Mouse (Mus musculus) kidney, adult 2 months (tissue): ENCODE results near the gene Ets2. TPM values are rescaled to one million over a fixed set of nuclear protein-coding genes. Genes with fewer than 3 reads are reported as not detected.

ENCODE experiments used
- DNase-seq: peaks from one replicate; pipeline ENCODE4 v3.0.0; 2021
- H3K27ac ChIP-seq: fragments of 200-500 bp; 2 replicates; pipeline ENCODE4 v1.5.1; 2012; ENCODE audit warnings: low read depth, low read length, control low read depth, inconsistent platforms; ENCODE audit not compliant: insufficient read depth
- H3K27me3 ChIP-seq: fragments of 200-500 bp; replicated peaks from 2 replicates; pipeline ENCODE4 v1.6.1; 2012; ENCODE audit warnings: mild to moderate bottlenecking, moderate library complexity, low read length, inconsistent platforms; ENCODE audit not compliant: control insufficient read depth, insufficient read depth
- H3K36me3 ChIP-seq: fragments of 200-500 bp; 2 replicates; pipeline ENCODE4 v1.6.1; 2012; ENCODE audit warnings: mild to moderate bottlenecking, moderate library complexity, low read length, inconsistent platforms; ENCODE audit not compliant: control insufficient read depth, insufficient read depth
- H3K4me1 ChIP-seq: fragments of 200-500 bp; 2 replicates; pipeline ENCODE4 v1.6.1; 2011; ENCODE audit warnings: low read length; ENCODE audit not compliant: control insufficient read depth, insufficient read depth
- H3K4me3 ChIP-seq: fragments of 200-500 bp; 2 replicates; pipeline ENCODE4 v1.5.1; 2011; ENCODE audit warnings: mild to moderate bottlenecking, low read depth, low read length, control low read depth; ENCODE audit not compliant: insufficient read depth
- CTCF ChIP-seq: fragments of 200-500 bp; conservative IDR thresholded peaks from 2 replicates; pipeline ENCODE4 v1.5.1; 2011; ENCODE audit warnings: low read depth, mild to moderate bottlenecking, control low read depth, low read length, moderate library complexity, mixed read lengths; ENCODE audit not compliant: insufficient read depth, insufficient read length
- POLR2A ChIP-seq: fragments of 200-500 bp; IDR thresholded peaks from one replicate; pipeline ENCODE4 v1.6.1; 2011; ENCODE audit warnings: low read depth, low read length, control low read depth
- WGBS: fragments of 180-500 bp; shearing (Covaris S2); methylation state at CpG from one replicate; pipeline ENCODE4 v1.1.7; 2018; 5-methylcytosine and 5-hydroxymethylcytosine counted together
- polyA plus RNA-seq: library from polyadenylated mRNA; depleted of rRNA; stranded (reverse); fragments of >200 nt; gene quantifications from 2 replicates; pipeline ENCODE4 v1.2.3, GENCODE M21; 2012

The Ets2 gene
- polyA plus RNA-seq, 1 experiment, result 33.8 TPM

DNA sequence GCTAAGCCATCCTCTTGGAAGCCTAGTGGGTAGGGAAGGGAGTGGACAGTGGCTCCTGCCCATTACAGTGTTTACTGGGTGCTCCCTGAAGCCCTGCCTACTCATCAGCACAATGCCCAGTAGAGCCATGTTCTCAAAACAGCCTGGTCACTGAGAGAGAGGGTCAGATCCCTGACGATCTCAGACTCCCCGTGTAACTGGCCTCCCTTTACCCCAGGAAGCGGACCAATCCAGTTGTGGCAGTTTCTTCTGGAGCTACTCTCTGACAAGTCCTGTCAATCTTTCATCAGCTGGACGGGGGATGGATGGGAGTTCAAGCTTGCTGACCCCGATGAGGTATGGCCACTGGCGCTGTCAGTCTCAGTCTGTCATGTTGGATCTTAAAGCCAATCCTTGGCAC, 15.8 kb downstream of the Ets2 start:
- Histone ChIP-seq H3K36me3 (peaks cover 23% of the 10 kb centered on the region), H3K4me1 (no peaks in the 10 kb centered on the region), H3K4me3 (no peak overlapping the region), H3K27ac (no peak overlapping the region), H3K27me3 (no peaks in the 10 kb centered on the region)
- WGBS, result 92% methylated on average over 6 of the region's 6 CpGs
- TF ChIP-seq CTCF, result no peak
- DNase-seq, result no peak

GRCm38 (mm10) chr16:95718119-95718518, 16.2 kb downstream of the Ets2 start:
- Histone ChIP-seq H3K27me3 (no peaks in the 10 kb centered on the region), H3K4me1 (no peaks in the 10 kb centered on the region), H3K4me3 (no peak overlapping the region), H3K27ac (no peak overlapping the region), H3K36me3 (peaks cover 23% of the 10 kb centered on the region)
- WGBS, result 98% methylated on average over 4 of the region's 4 CpGs
- DNase-seq, result no peak
- TF ChIP-seq CTCF (no peak), POLR2A (no peak)

- no peak for DNase-seq
- Histone ChIP-seq H3K36me3 (peaks cover 20% of the 10 kb centered on the region), H3K4me3 (no peak overlapping the region), H3K27ac (no peak overlapping the region), H3K4me1 (no peaks in the 10 kb centered on the region), H3K27me3 (no peaks in the 10 kb centered on the region)
- WGBS, result 96% methylated on average over 8 of the region's 8 CpGs
- no peak for TF ChIP-seq POLR2A
- no peak for TF ChIP-seq CTCF
Measured at GRCm38 (mm10) chr16:95720532-95720931, 18.7 kb downstream of the Ets2 start.

GRCm38 (mm10) chr16:95724251-95724650, 22.4 kb downstream of the Ets2 start:
- Histone ChIP-seq H3K36me3 (peaks cover 11% of the 10 kb centered on the region), H3K4me3 (no peak overlapping the region), H3K4me1 (no peaks in the 10 kb centered on the region), H3K27me3 (no peaks in the 10 kb centered on the region), H3K27ac (no peak overlapping the region)
- DNase-seq, result peak; percentile 54
- TF ChIP-seq CTCF (no peak), POLR2A (no peak)
- 57% methylated on average over 2 of the region's 2 CpGs for WGBS

DNA sequence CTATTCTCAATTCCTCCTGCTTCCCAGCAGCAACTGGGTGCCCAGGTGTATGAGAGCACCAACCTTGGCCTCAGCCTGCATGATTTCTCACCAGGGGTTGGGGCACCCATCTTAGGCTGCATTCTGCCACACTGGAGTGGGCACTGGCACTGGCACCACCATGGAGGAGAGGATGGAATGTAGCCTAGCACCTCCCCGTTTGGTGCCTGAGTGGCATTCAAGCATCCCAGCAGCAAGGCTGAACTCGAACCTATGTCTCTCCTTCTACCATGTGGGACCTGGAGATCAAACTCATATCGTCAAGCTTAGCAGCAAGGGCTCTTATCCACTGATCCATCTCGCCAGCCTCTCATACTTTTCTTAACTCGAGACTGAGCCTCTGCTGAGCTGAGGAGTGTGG, 22.9 kb downstream of the Ets2 start:
- 84% methylated on average over 5 of the region's 5 CpGs for WGBS
- H3K27ac ChIP-seq, result no peak overlapping the region
- peaks cover 10% of the 10 kb centered on the region for H3K36me3 ChIP-seq
- H3K4me3 ChIP-seq, result no peak overlapping the region
- no peaks in the 10 kb centered on the region for H3K4me1 ChIP-seq
- H3K27me3 ChIP-seq, result no peaks in the 10 kb centered on the region
- no peak for DNase-seq
- TF ChIP-seq POLR2A, result no peak
- TF ChIP-seq CTCF, result no peak

GRCm38 (mm10) chr16:95726802-95727201, 24.9 kb downstream of the Ets2 start:
- Histone ChIP-seq H3K4me3 (no peak overlapping the region), H3K36me3 (no peaks in the 10 kb centered on the region), H3K4me1 (no peaks in the 10 kb centered on the region), H3K27ac (no peak overlapping the region), H3K27me3 (no peaks in the 10 kb centered on the region)
- 93% methylated on average over 4 of the region's 4 CpGs for WGBS
- DNase-seq, result no peak
- TF ChIP-seq POLR2A (no peak), CTCF (no peak)

DNA sequence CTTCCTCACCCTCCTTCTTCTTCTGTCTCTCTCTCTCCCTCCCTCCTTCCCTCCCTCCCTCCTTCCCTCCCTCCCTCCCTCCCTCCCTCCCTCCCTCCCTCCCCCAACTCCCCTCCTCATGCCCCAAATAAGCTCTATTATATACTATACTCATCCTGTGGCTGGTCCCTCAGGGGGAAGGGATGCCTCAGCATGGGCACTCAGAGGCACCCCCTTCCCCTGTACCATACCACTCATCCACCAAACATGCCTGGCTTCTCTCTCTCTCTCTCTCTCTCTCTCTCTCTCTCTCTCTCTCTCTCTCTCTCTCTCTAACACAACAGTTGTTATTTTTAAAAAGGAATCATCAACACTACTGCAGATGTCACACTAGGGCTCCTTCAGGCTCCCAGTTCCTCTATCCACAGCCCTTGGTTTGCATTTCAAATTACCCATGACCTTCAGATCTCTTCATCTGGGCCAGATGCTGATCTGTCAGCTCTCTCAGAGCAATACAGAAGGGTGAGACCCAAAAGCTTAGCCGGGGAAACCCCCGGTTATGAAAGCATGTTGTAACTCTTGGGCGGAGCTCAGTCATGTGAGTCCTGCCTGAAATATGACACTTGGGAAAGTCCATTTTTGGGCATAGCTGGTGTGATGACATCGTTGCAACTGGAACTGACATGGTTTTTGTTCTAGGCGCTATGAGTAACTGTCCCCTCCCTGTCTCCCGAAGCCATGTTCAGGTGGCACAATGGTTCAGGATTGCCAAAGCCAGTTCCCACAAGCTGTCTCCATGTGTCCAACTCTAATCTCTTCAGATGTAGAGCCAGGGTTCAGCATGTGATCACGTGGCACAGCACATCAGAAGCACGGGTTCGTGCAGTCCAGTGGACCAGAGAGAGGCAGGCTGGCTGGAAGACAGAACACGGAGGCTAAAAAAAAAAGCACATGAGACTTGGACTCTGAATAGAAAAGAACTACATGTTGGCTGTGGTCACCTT, 26.9 kb downstream of the Ets2 start:
- WGBS, result 23% methylated on average over 10 of the region's 10 CpGs
- no peaks in the 10 kb centered on the region for H3K27me3 ChIP-seq

GRCm38 (mm10) chr16:95729775-95730174, 27.9 kb downstream of the Ets2 start:
- WGBS, result 83% methylated on average over 6 of the region's 6 CpGs

More for the DNA sequence above, 26.9 kb downstream of the Ets2 start:
- TF ChIP-seq POLR2A, result no peak
- no peak for TF ChIP-seq CTCF
- H3K27ac ChIP-seq, result no peak overlapping the region
- no peaks in the 10 kb centered on the region for H3K36me3 ChIP-seq
- DNase-seq, result peak; percentile 48
- no peak overlapping the region for H3K4me3 ChIP-seq
- no peaks in the 10 kb centered on the region for H3K4me1 ChIP-seq

More at GRCm38 (mm10) chr16:95729775-95730174, 27.9 kb downstream of the Ets2 start:
- H3K27ac ChIP-seq, result no peak overlapping the region
- H3K4me3 ChIP-seq, result no peak overlapping the region
- TF ChIP-seq CTCF, result no peak
- TF ChIP-seq POLR2A, result no peak
- H3K27me3 ChIP-seq, result no peaks in the 10 kb centered on the region
- no peaks in the 10 kb centered on the region for H3K36me3 ChIP-seq
- H3K4me1 ChIP-seq, result no peaks in the 10 kb centered on the region
- no peak for DNase-seq
